Mouse (Mus musculus) right cerebral cortex, postnatal 25 days (tissue): Measurements from ENCODE around the gene Gpr135.
"Not testable (repeated sequence)": the region's sequence is repeated elsewhere in the genome, so short reads cannot be mapped to it uniquely, and the experiment has no call there.

ENCODE experiments used
- DNase-seq: peaks from one replicate; pipeline ENCODE4 v3.0.0; 2022

Gpr135 gene

DNA sequence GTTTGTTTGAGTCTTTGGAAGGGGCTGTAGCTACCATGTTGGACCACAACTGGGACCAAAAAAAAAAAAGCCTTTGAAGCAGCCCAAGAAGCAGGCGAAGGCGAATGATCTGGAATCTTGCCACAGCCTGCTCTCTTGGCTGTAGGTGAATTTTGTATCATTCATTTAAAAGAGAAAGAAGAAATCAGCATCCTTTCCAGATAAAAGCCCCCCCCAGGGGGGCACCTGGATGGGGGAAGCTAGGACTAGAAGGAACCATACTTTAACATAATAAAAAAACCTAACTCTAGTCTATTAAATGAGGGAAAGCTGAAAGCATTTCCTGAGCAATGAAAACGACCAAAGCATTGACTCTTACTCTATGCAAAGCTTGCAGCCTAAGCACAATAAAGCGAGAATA is 20.1 kb downstream of the Gpr135 start:
- no peak for DNase-seq

- DNase-seq, result not testable (repeated sequence)
These were observed 20.8 kb downstream of the Gpr135 start for GRCm38 (mm10) chr12:72050156-72050555.

GRCm38 (mm10) chr12:72047513-72047912 is 23.4 kb downstream of the Gpr135 start:
- DNase-seq, result no peak

DNA sequence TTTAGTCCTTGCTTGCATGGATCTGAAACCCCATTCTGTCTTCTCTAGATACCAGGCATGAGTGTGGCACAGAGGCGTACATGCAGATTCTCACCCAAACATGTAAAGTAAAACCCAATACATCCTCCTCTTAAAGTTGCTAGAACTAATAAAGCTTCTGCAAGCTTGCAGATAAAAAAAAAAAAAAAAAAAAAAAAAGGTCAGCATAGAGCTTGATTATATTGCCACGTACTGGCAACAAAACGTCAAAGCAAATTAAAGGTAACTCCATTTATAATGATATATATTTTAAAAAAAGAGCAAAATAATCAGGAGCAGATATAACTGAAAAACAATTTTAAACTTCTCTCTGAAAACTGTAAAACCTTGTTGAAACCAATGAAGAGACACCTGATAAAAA is 29.7 kb downstream of the Gpr135 start:
- no peak for DNase-seq

- no peak for DNase-seq
These were observed 31.4 kb downstream of the Gpr135 start for GRCm38 (mm10) chr12:72039501-72039900.

DNA sequence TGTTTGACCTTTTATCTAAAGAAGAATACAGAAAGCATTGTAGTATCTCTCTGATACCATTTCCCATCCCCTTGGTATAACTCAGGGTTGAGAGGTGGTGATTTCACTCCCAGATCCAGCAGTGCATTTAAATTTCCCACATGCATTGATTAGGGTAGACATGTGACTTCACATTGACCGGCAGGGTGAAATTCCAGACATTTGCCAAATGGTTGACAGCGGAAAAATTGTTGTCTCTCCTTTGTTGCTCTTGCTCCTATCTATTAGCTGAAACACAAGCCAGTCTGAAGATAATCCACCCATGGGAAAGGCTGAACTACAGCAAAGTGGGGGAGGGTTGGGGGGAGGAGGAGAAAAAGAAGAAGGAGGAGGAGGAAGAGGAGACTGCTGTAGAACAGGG is 32.1 kb downstream of the Gpr135 start:
- DNase-seq, result no peak

- DNase-seq, result no peak
These were observed 33.9 kb downstream of the Gpr135 start for GRCm38 (mm10) chr12:72037049-72037448.

- no peak for DNase-seq
These were observed 34.7 kb downstream of the Gpr135 start for GRCm38 (mm10) chr12:72036097-72036661.

- no peak for DNase-seq
These were observed 39.1 kb downstream of the Gpr135 start for GRCm38 (mm10) chr12:72031794-72032193.

GRCm38 (mm10) chr12:72031171-72031570 is 39.8 kb downstream of the Gpr135 start:
- DNase-seq, result no peak

DNA sequence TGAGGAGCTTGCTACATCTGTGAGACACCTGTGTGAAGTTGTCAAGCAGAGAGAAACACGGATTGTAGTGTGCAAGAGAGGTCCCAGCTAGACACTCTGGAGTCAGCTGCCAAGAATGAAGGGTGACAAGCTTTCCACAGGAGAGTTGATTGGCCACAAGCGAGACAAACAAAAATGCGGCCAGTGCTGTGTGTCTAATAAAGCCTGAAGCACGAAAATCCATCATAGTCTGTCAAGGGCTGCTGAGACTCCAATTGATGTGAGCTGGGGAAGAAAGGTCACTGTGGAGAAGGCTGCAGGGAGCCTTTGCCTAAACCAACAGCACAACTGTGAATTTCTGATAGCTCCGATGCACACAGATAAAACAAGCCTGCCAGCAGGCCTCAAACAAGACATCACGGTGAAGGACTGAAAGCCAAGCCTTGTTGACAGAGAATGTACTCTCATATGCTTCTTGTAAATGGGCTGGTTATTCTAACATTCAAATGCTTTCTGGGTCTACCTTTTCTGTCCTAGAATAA is 45.6 kb downstream of the Gpr135 start:
- DNase-seq, result no peak

GRCm38 (mm10) chr12:72023572-72023971 is 47.4 kb downstream of the Gpr135 start:
- DNase-seq, result no peak

DNA sequence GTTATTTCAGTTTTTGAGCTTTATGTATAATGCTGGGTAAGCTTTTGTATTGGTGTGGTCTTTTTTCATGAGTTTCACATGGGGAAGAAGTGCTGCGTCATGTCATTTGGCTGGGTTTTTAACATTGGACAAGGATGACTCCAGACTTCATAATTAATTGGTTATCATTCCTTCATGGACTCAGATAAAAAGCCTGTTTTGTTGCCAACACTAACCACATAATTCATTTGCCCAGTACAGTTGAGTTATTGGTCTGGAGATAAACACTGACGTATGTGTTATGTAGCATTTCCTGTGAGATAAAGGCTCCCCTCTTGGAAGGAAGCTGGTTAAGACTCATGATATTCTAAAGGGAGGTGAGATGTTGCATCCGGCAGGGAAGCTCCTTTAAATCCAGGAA is 48.1 kb downstream of the Gpr135 start:
- DNase-seq, result no peak

DNA sequence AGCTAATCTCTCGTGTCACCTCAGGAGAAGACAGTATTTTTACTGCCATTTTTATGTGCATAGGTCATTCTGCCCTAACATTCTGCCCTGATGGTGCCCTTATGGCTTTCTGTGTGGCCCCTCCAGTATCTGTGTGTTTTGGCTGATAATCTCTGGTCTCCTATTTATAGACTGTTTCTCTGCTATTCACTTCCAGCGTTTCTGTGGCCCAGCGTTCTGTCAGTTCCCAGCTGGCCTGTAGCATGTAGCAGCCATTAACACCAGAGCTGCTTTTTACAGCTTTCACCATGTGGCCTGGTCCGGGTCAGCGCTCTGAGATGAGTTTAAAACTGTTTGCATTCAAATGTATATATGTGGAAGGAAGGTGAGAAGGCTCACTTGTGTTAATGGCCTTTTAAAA is 49.4 kb downstream of the Gpr135 start:
- DNase-seq, result no peak

DNA sequence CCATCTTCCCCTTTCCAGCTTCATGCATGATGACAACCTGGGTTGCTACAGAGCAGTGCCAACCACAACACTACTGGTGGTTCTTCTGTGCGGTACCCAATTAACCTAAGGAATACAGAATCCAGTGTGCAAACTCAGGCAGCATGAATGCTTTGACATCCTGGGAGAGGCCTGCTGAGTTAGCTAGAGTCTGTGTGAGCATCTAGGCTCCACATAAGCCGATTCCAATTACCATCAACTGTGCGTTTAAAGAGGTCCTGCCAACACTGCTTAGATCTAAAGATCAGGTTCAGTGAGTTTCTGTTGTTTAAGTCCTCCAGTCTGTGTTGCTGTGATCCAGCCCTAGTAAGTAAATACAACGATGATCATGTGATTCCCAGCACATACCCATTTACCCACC is 50.6 kb downstream of the Gpr135 start:
- DNase-seq, result no peak
